Mouse (Mus musculus): Measurements from ENCODE around the gene Tssk3. TPM values are rescaled to one million over a fixed set of nuclear protein-coding genes. Genes with fewer than 3 reads are reported as not detected.

The Tssk3 gene
- polyA plus RNA-seq, 1 experiment from 2014 or later = not detected

- Histone ChIP-seq H3K9ac (ENCODE audit: low read length) (no peak overlapping the region), H3K4me2 (no peak overlapping the region), H3K4me3 (ENCODE audit: low read depth, low read length) (no peak overlapping the region), H3K9me3 (ENCODE audit: control insufficient read depth, low read length) (no peaks in the 10 kb centered on the region), H3K27me3 (ENCODE audit: control insufficient read depth, insufficient read depth, low read length) (no peaks in the 10 kb centered on the region), H3K36me3 (ENCODE audit: control insufficient read depth, insufficient read depth, low read length) (peaks cover 2% of the 10 kb centered on the region), H3K27ac (ENCODE audit: low read depth, low read length) (no peak overlapping the region), H3K4me1 (ENCODE audit: control insufficient read depth, insufficient read depth, low read length) (no peaks in the 10 kb centered on the region)
- peak; percentile 47 for DNase-seq (ENCODE audit: low spot score, missing footprints)
- 90% methylated on average over 1 of the region's 1 CpGs for WGBS
- ATAC-seq (ENCODE audit: low FRiP score) = no peak
These were observed 9.7 kb downstream of the Tssk3 start for GRCm38 (mm10) chr4:129481090-129481489.

- 95% methylated on average over 3 of the region's 3 CpGs for WGBS
- ATAC-seq (ENCODE audit: low FRiP score) (no peak), DNase-seq (ENCODE audit: low spot score, missing footprints) (peak; percentile 28)
- H3K9ac ChIP-seq (ENCODE audit: low read length) = no peak overlapping the region
- no peaks in the 10 kb centered on the region for H3K4me1 ChIP-seq (ENCODE audit: control insufficient read depth, insufficient read depth, low read length)
- H3K27ac ChIP-seq (ENCODE audit: low read depth, low read length) = no peak overlapping the region
- H3K36me3 ChIP-seq (ENCODE audit: control insufficient read depth, insufficient read depth, low read length) = peaks cover 5% of the 10 kb centered on the region; the same call in 1 of the 2 replicates
- H3K4me2 ChIP-seq = no peak overlapping the region
- no peaks in the 10 kb centered on the region for H3K27me3 ChIP-seq (ENCODE audit: control insufficient read depth, insufficient read depth, low read length)
- no peaks in the 10 kb centered on the region for H3K9me3 ChIP-seq (ENCODE audit: control insufficient read depth, low read length)
- no peak overlapping the region for H3K4me3 ChIP-seq (ENCODE audit: low read depth, low read length)
These were observed 11.0 kb downstream of the Tssk3 start for GRCm38 (mm10) chr4:129479863-129480262.

GRCm38 (mm10) chr4:129476047-129476446, 14.8 kb downstream of the Tssk3 start:
- Histone ChIP-seq H3K4me3 (ENCODE audit: low read depth, low read length) (no peak overlapping the region), H3K9me3 (ENCODE audit: control insufficient read depth, low read length) (no peaks in the 10 kb centered on the region), H3K27ac (ENCODE audit: low read depth, low read length) (no peak overlapping the region), H3K9ac (ENCODE audit: low read length) (no peak overlapping the region), H3K4me2 (no peak overlapping the region), H3K36me3 (ENCODE audit: control insufficient read depth, insufficient read depth, low read length) (peaks cover 24% of the 10 kb centered on the region), H3K4me1 (ENCODE audit: control insufficient read depth, insufficient read depth, low read length) (no peaks in the 10 kb centered on the region), H3K27me3 (ENCODE audit: control insufficient read depth, insufficient read depth, low read length) (no peaks in the 10 kb centered on the region)
- no peak for ATAC-seq (ENCODE audit: low FRiP score)
- 94% methylated on average over 11 of the region's 11 CpGs for WGBS
- DNase-seq (ENCODE audit: low spot score, missing footprints) = peak; percentile 10

GRCm38 (mm10) chr4:129464286-129464815, 26.5 kb downstream of the Tssk3 start:
- no peak overlapping the region for H3K4me3 ChIP-seq (ENCODE audit: low read depth, low read length)
- H3K4me2 ChIP-seq = no peak overlapping the region
- DNase-seq (ENCODE audit: low spot score, missing footprints) (no peak), ATAC-seq (ENCODE audit: low FRiP score) (no peak)
- peaks cover 13% of the 10 kb centered on the region for H3K4me1 ChIP-seq (ENCODE audit: control insufficient read depth, insufficient read depth, low read length)
- no peak overlapping the region for H3K27ac ChIP-seq (ENCODE audit: low read depth, low read length)
- 87% methylated on average over 4 of the region's 4 CpGs for WGBS
- peaks cover 11% of the 10 kb centered on the region; the same call in 1 of the 2 replicates for H3K36me3 ChIP-seq (ENCODE audit: control insufficient read depth, insufficient read depth, low read length)
- no peaks in the 10 kb centered on the region for H3K9me3 ChIP-seq (ENCODE audit: control insufficient read depth, low read length)
- no peaks in the 10 kb centered on the region for H3K27me3 ChIP-seq (ENCODE audit: control insufficient read depth, insufficient read depth, low read length)
- H3K9ac ChIP-seq (ENCODE audit: low read length) = no peak overlapping the region

- H3K9ac ChIP-seq (ENCODE audit: low read length) = no peak overlapping the region
- H3K4me3 ChIP-seq (ENCODE audit: low read depth, low read length) = no peak overlapping the region
- no peaks in the 10 kb centered on the region for H3K27me3 ChIP-seq (ENCODE audit: control insufficient read depth, insufficient read depth, low read length)
- DNase-seq (ENCODE audit: low spot score, missing footprints) = peak; percentile 28
- 0 out of 2 replicates have a peak, but pooled peaks cover 6% of the 10 kb centered on the region for H3K36me3 ChIP-seq (ENCODE audit: control insufficient read depth, insufficient read depth, low read length)
- no peak overlapping the region for H3K27ac ChIP-seq (ENCODE audit: low read depth, low read length)
- peaks cover 13% of the 10 kb centered on the region for H3K4me1 ChIP-seq (ENCODE audit: control insufficient read depth, insufficient read depth, low read length)
- H3K4me2 ChIP-seq = no peak overlapping the region
- no peak for ATAC-seq (ENCODE audit: low FRiP score)
- 90% methylated on average over 24 of the region's 24 CpGs for WGBS
- H3K9me3 ChIP-seq (ENCODE audit: control insufficient read depth, low read length) = no peaks in the 10 kb centered on the region
These were observed 27.4 kb downstream of the Tssk3 start for GRCm38 (mm10) chr4:129463097-129464059.

- DNase-seq (ENCODE audit: low spot score, missing footprints) (peak; percentile 82), ATAC-seq (ENCODE audit: low FRiP score) (no peak)
- 0 out of 2 replicates have a peak, but pooled peaks cover 6% of the 10 kb centered on the region for H3K36me3 ChIP-seq (ENCODE audit: control insufficient read depth, insufficient read depth, low read length)
- H3K4me1 ChIP-seq (ENCODE audit: control insufficient read depth, insufficient read depth, low read length) = peaks cover 13% of the 10 kb centered on the region
- H3K9ac ChIP-seq (ENCODE audit: low read length) = peak overlapping the region; percentile 75
- 50% methylated on average over 3 of the region's 3 CpGs for WGBS
- no peaks in the 10 kb centered on the region for H3K9me3 ChIP-seq (ENCODE audit: control insufficient read depth, low read length)
- H3K27me3 ChIP-seq (ENCODE audit: control insufficient read depth, insufficient read depth, low read length) = no peaks in the 10 kb centered on the region
- H3K27ac ChIP-seq (ENCODE audit: low read depth, low read length) = no peak overlapping the region
- H3K4me2 ChIP-seq = peak overlapping the region; percentile 84
- peak overlapping the region; percentile 93 for H3K4me3 ChIP-seq (ENCODE audit: low read depth, low read length)
These were observed 28.7 kb downstream of the Tssk3 start for GRCm38 (mm10) chr4:129462118-129462517.

- H3K36me3 ChIP-seq (ENCODE audit: control insufficient read depth, insufficient read depth, low read length) = 0 out of 2 replicates have a peak, but pooled peaks cover 1% of the 10 kb centered on the region
- H3K4me2 ChIP-seq = peak within 1 kb of the TSS; percentile 84
- H3K4me3 ChIP-seq (ENCODE audit: low read depth, low read length) = peak within 1 kb of the TSS; percentile 93
- H3K9ac ChIP-seq (ENCODE audit: low read length) = peak within 1 kb of the TSS; percentile 75
- no peaks in the 10 kb centered on the region for H3K27me3 ChIP-seq (ENCODE audit: control insufficient read depth, insufficient read depth, low read length)
- DNase-seq (ENCODE audit: low spot score, missing footprints) (peak; percentile 100), ATAC-seq (ENCODE audit: low FRiP score) (peak; percentile 100)
- under 1% methylated on average over 46 of the region's 46 CpGs for WGBS
- H3K9me3 ChIP-seq (ENCODE audit: control insufficient read depth, low read length) = no peaks in the 10 kb centered on the region
- peak within 1 kb of the TSS; percentile 80 for H3K27ac ChIP-seq (ENCODE audit: low read depth, low read length)
- peaks cover 13% of the 10 kb centered on the region for H3K4me1 ChIP-seq (ENCODE audit: control insufficient read depth, insufficient read depth, low read length)
These were observed 29.4 kb downstream of the Tssk3 start, which contains the start of gene Bsdc1 for GRCm38 (mm10) chr4:129461183-129461960. Gene Bsdc1, plus strand, starts transcription at chr4:129461581.

GRCm38 (mm10) chr4:129460827-129461182, 30.0 kb downstream of the Tssk3 start:
- Histone ChIP-seq H3K4me2 (peak overlapping the region; percentile 54), H3K27ac (ENCODE audit: low read depth, low read length) (peak overlapping the region; percentile 80), H3K9ac (ENCODE audit: low read length) (peak overlapping the region; percentile 59), H3K27me3 (ENCODE audit: control insufficient read depth, insufficient read depth, low read length) (no peaks in the 10 kb centered on the region), H3K4me3 (ENCODE audit: low read depth, low read length) (peak overlapping the region; percentile 37), H3K4me1 (ENCODE audit: control insufficient read depth, insufficient read depth, low read length) (peaks cover 13% of the 10 kb centered on the region), H3K9me3 (ENCODE audit: control insufficient read depth, low read length) (no peaks in the 10 kb centered on the region), H3K36me3 (ENCODE audit: control insufficient read depth, insufficient read depth, low read length) (no peaks in the 10 kb centered on the region)
- WGBS = under 1% methylated on average over 4 of the region's 4 CpGs
- ATAC-seq (ENCODE audit: low FRiP score) (peak; percentile 23), DNase-seq (ENCODE audit: low spot score, missing footprints) (no peak)
